Mouse (Mus musculus): ENCODE data around the gene Scgb2b17. TPM values are rescaled to one million over a fixed set of nuclear protein-coding genes. Genes with fewer than 3 reads are reported as not detected.

The Scgb2b17 gene
- polyA plus RNA-seq (2012; rRNA removed; ENCODE audit: low replicate concordance) = 0.40 and 0.41 TPM in 2 replicates

DNA sequence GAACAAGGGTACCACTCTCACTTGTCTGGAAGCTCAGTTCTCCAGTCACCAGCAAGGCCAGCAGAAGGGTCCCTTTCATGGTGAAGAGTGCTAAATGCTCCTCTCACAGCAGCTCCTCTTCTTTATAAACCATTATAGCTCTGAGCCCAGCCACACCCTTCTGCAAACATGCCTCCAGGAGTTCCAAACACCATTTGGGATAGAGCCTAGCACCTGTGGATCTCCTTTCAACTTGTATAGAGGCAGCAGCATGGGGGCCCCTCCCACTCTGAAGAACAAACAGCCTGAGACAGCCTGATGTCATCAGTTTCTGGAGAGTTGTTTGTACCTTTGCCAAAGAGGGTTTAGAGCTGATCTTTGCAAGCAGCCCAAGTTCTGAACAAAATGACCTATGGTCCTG lies at the start of gene Scgb2b17:
Gene Scgb2b17, minus strand, starts transcription at position 101 of the 400 bp plus-strand sequence.

DNA sequence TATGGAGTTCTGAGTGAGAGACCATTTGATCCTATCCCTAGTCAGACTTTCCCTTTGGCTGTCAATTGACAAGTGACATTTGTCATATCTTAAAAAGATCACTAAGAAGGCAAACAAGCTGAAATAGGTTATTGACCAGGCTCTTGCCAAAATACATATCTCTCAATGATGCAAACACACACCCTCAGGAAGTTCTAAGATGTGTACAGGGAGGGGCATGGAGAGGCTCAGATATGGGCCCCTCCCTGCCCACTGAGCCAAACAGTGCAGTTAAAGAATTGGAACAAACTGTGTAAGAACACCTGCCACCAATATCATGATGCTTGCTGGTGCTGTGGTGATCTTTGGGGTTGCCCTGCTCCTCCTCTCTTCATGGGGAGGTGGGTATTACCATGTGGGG lies 6.8 kb upstream of the Scgb2b17 start, which contains the start of gene Scgb1b17:
Gene Scgb1b17, plus strand, starts transcription at position 301 of the 400 bp plus-strand sequence.

Other genes starting within 250 kb of the Scgb2b17 start
- gene Scgb2b15, start 226.9 kb downstream of the Scgb2b17 start, polyA plus RNA-seq (2012; rRNA removed; ENCODE audit: low replicate concordance) = 0.41 TPM in 1 of 2 replicates, not detected in the other
- gene Scgb1b15, start 220.0 kb downstream of the Scgb2b17 start, polyA plus RNA-seq (2012; rRNA removed; ENCODE audit: low replicate concordance) = not detected in 2 replicates
- gene Scgb1b17, start 6.9 kb upstream of the Scgb2b17 start, polyA plus RNA-seq (2012; rRNA removed; ENCODE audit: low replicate concordance) = not detected in 2 replicates
- not detected in 2 replicates for gene Scgb2b18, start 117.3 kb upstream of the Scgb2b17 start, polyA plus RNA-seq (2012; rRNA removed; ENCODE audit: low replicate concordance)
- gene Scgb1b18, start 129.0 kb upstream of the Scgb2b17 start, polyA plus RNA-seq (2012; rRNA removed; ENCODE audit: low replicate concordance) = not detected in 2 replicates
- gene Scgb2b19, start 223.8 kb upstream of the Scgb2b17 start, polyA plus RNA-seq (2012; rRNA removed; ENCODE audit: low replicate concordance) = not detected in 2 replicates
- not detected in 2 replicates for gene Scgb1b19, start 230.7 kb upstream of the Scgb2b17 start, polyA plus RNA-seq (2012; rRNA removed; ENCODE audit: low replicate concordance)